Mouse (Mus musculus) kidney, embryonic 15.5 days (tissue): ENCODE measurements around the gene Slc48a1. TPM values are rescaled to one million over a fixed set of nuclear protein-coding genes. Genes with fewer than 3 reads are reported as not detected.
A peak's percentile ranks its signal among the peaks of the same experiment; 100 is the strongest.

Experiments used
- ATAC-seq: fragments of 200-750 bp; cut with Nextera tagmentation; replicated peaks from 2 replicates; pipeline ENCODE4 v1.8.0; 2017; ENCODE audit warnings: moderate TSS enrichment; ENCODE audit not compliant: low FRiP score
- H3K27ac ChIP-seq: fragments of 300-500 bp; sonication (generic); 2 replicates; pipeline ENCODE4 v1.5.1; 2015; ENCODE audit warnings: mild to moderate bottlenecking, inconsistent platforms
- H3K27me3 ChIP-seq: fragments of 300-500 bp; sonication (generic); 2 replicates; pipeline ENCODE4 v1.6.1; 2015; ENCODE audit warnings: inconsistent platforms
- H3K36me3 ChIP-seq: fragments of 300-500 bp; sonication (generic); 2 replicates; pipeline ENCODE4 v1.6.1; 2015; ENCODE audit warnings: inconsistent platforms
- H3K4me1 ChIP-seq: fragments of 300-500 bp; sonication (generic); 2 replicates; pipeline ENCODE4 v1.6.1; 2015; ENCODE audit warnings: inconsistent platforms
- H3K4me2 ChIP-seq: fragments of 300-500 bp; sonication (generic); 2 replicates; pipeline ENCODE4 v1.6.1; 2015; ENCODE audit warnings: moderate library complexity, mild to moderate bottlenecking, inconsistent platforms
- H3K4me3 ChIP-seq: fragments of 300-500 bp; sonication (generic); replicated peaks from 2 replicates; pipeline ENCODE4 v1.5.1; 2015; ENCODE audit warnings: mild to moderate bottlenecking, inconsistent platforms
- H3K9ac ChIP-seq: fragments of 300-500 bp; sonication (generic); 2 replicates; pipeline ENCODE4 v1.6.1; 2015; ENCODE audit warnings: mild to moderate bottlenecking, inconsistent platforms
- H3K9me3 ChIP-seq: fragments of 300-500 bp; sonication (generic); replicated peaks from 2 replicates; pipeline ENCODE4 v1.6.1; 2016; ENCODE audit warnings: inconsistent platforms
- WGBS: fragments of 180-500 bp; shearing (Covaris S2); methylation state at CpG from one replicate; pipeline ENCODE4 v1.1.7; 2015; ENCODE audit warnings: mixed read lengths; 5-methylcytosine and 5-hydroxymethylcytosine counted together
- polyA plus RNA-seq: library from polyadenylated mRNA; unstranded; fragments of >200 nt; fragmentation: Nextera tagmentation; extraction: Ambion mirVana; gene quantifications from 2 replicates; pipeline ENCODE4 v1.2.1, GENCODE M21; 2015

Slc48a1 gene
- 57.5 and 58.8 TPM in 2 replicates for polyA plus RNA-seq

DNA sequence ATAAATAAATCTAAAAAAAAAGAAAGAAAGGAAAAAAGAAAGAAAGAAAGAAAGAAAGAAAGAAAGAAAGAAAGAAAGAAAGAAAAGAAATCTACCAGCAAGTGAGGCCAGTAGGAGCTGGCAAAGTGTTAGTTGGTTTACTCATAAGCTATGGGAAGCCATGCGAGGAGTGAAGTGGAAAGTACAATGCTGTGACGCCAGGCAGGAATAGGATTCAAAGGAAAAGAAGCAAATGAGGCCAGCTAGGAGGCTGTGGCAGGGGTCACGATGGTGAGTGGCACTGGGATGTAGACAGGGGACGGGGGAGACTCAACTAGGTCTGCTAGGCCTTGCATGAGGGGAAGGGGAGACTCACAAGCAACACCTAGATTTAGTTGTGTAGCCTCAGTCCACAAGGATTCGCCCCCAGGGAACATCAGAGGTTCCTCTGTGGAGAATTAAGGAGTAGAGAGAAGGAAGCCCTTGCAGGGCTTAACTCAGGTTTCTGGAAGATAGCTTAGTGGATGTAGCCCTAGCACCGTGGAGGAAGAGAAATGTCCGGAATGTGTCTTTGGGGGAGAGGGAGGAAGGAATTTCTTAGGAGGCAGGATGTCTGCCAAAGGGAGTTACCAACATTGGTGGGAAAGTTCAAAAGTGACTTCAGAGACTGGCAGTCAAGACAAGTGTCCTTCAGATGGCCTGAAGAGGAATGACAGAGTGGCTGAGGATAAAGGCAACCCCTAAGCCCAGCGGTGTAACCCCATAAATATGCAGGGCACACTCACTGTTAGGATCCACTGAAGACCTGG is at the start of gene Slc48a1:
Gene Slc48a1 (plus strand): TSS at position 210 of the 788 bp plus-strand sequence.
- H3K9me3 ChIP-seq, result no peaks in the 10 kb centered on the region
- H3K36me3 ChIP-seq, result no peaks in the 10 kb centered on the region
- no peak within 1 kb of the TSS for H3K9ac ChIP-seq
- H3K27me3 ChIP-seq, result no peaks in the 10 kb centered on the region
- no peak within 1 kb of the TSS for H3K4me2 ChIP-seq
- WGBS, result 53% methylated on average over 8 of the region's 8 CpGs
- peak within 1 kb of the TSS; percentile 85 for H3K27ac ChIP-seq
- no peak for ATAC-seq
- peaks cover 77% of the 10 kb centered on the region for H3K4me1 ChIP-seq
- H3K4me3 ChIP-seq, result no peak within 1 kb of the TSS

DNA sequence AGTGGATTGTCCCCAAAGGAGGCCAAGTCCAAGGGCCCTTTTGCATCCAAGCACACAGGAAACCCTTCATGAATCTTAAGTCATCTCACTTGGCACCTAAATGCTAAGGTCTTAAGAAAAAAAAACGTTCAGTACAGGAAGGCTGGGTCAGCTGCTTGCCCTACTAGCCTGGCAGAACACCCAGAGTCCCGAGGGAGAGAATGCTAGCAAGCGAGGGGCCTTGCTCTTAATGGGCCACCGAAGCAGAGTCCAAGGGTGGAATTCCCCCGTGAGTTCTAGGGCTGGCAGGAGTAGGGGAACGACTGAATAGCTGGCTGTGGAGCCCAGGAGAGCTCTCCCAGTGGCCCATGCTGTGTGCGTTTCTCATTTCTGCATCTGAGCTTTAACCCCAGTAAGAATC is 49.5 kb upstream of the Slc48a1 start:
- Histone ChIP-seq H3K27ac (no peak overlapping the region), H3K36me3 (no peaks in the 10 kb centered on the region), H3K9me3 (no peaks in the 10 kb centered on the region; the same call in none of the 2 replicates), H3K4me3 (no peak overlapping the region), H3K4me1 (peaks cover 7% of the 10 kb centered on the region; the same call in 1 of the 2 replicates), H3K9ac (no peak overlapping the region), H3K27me3 (no peaks in the 10 kb centered on the region), H3K4me2 (no peak overlapping the region)
- 66% methylated on average over 7 of the region's 7 CpGs for WGBS
- ATAC-seq, result no peak

DNA sequence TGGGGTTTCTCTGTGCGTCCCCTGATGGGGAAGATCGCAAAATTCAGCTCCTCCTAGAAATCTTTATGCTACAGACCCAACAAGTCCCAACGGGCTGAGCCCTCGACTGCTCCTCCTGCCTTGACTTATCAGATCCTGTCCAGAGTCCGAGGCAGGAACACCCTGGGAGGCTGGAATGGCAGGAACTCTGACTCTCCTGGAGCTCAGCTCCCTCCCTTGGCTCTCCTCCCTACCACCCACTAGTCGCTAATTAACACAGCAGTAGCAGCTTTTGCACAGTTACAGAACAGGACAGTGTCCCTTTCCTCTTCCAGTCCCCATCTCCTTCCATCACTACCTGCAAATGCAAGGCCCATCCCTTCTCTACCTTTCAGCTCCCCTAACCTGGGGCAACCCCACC is 48.0 kb upstream of the Slc48a1 start:
- H3K9me3 ChIP-seq, result no peaks in the 10 kb centered on the region; the same call in none of the 2 replicates
- H3K9ac ChIP-seq, result no peak overlapping the region
- WGBS, result 56% methylated on average over 6 of the region's 6 CpGs
- no peak overlapping the region for H3K4me3 ChIP-seq
- H3K36me3 ChIP-seq, result no peaks in the 10 kb centered on the region
- H3K4me2 ChIP-seq, result no peak overlapping the region
- H3K27me3 ChIP-seq, result no peaks in the 10 kb centered on the region
- no peak overlapping the region for H3K27ac ChIP-seq
- ATAC-seq, result no peak
- H3K4me1 ChIP-seq, result peaks cover 7% of the 10 kb centered on the region; the same call in 1 of the 2 replicates

DNA sequence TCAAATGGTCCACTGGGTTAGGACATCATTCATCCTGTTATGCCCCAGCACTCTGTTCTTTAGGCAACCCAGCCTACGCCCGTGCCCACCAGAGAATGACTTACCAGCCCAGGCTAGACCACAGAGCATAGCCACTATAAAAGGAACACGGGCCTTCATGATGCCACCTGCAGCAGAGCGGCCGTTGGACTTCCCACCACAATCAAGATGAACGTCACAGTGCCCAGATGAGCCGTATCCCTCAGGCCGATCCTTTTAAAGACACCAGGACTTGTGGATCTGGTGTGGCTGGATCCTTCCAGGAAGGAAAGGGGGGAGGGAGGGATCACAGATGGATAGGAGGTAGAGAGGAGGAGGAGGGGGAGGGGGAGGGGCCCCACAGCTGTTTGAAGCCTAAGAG is 47.2 kb upstream of the Slc48a1 start, which contains the start of gene Endou:
Gene Endou (minus strand): TSS at position 229 of the 400 bp plus-strand sequence.
- Histone ChIP-seq H3K36me3 (no peaks in the 10 kb centered on the region), H3K4me3 (no peak within 1 kb of the TSS), H3K9me3 (no peaks in the 10 kb centered on the region; the same call in none of the 2 replicates), H3K27ac (no peak within 1 kb of the TSS), H3K9ac (no peak within 1 kb of the TSS), H3K4me1 (peaks cover 7% of the 10 kb centered on the region; the same call in 1 of the 2 replicates), H3K4me2 (no peak within 1 kb of the TSS), H3K27me3 (no peaks in the 10 kb centered on the region)
- no peak for ATAC-seq
- 87% methylated on average over 8 of the region's 8 CpGs for WGBS

DNA sequence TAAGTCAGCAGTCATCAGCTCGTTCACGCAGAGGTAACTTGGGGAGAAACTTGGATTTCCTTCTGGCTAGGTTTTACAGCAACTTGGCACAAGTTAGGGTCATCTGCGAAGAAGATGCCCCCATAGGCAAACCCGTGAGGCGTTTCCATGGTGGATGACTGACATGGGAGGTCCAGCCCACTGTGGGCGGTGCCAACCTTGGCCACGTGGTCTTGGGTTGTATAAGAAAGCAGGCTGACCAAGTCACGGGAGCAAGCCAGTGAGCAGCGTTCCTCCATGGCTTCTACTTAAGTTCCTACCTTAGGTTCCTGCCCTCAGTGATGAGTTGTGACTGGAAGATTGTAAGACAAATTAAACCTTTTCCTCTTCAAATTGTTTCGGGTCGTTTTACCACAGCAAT is 46.3 kb upstream of the Slc48a1 start:
- H3K4me2 ChIP-seq, result no peak overlapping the region
- no peak for ATAC-seq
- H3K4me3 ChIP-seq, result no peak overlapping the region
- no peaks in the 10 kb centered on the region for H3K36me3 ChIP-seq
- H3K9ac ChIP-seq, result no peak overlapping the region
- no peaks in the 10 kb centered on the region for H3K27me3 ChIP-seq
- H3K4me1 ChIP-seq, result peaks cover 7% of the 10 kb centered on the region; the same call in 1 of the 2 replicates
- no peaks in the 10 kb centered on the region; the same call in none of the 2 replicates for H3K9me3 ChIP-seq
- no peak overlapping the region for H3K27ac ChIP-seq
- 90% methylated on average over 11 of the region's 11 CpGs for WGBS

DNA sequence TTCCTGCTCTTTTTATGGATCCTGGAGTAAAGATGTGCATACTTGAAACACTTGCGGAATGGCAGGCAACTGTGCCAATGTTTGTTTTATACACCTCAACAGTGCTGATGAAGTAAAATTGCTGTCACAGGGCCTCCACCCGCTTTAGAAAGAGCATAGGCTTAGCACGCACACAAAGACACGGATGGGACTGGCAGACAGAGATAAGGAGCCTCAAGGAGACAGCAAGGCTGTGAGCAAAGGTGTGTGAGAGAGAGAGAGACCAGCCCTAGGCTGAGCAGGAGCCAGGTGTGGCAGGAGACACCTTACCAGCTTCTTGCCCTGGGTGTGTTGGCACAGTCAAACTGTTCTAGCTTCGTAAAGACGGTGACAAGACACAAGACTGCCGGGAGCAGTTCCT is 39.4 kb upstream of the Slc48a1 start:
- Histone ChIP-seq H3K36me3 (no peaks in the 10 kb centered on the region), H3K27ac (no peak overlapping the region), H3K4me2 (no peak overlapping the region), H3K27me3 (no peaks in the 10 kb centered on the region), H3K9me3 (no peaks in the 10 kb centered on the region), H3K4me3 (no peak overlapping the region), H3K4me1 (no peaks in the 10 kb centered on the region), H3K9ac (no peak overlapping the region)
- ATAC-seq, result no peak
- 85% methylated on average over 7 of the region's 7 CpGs for WGBS

DNA sequence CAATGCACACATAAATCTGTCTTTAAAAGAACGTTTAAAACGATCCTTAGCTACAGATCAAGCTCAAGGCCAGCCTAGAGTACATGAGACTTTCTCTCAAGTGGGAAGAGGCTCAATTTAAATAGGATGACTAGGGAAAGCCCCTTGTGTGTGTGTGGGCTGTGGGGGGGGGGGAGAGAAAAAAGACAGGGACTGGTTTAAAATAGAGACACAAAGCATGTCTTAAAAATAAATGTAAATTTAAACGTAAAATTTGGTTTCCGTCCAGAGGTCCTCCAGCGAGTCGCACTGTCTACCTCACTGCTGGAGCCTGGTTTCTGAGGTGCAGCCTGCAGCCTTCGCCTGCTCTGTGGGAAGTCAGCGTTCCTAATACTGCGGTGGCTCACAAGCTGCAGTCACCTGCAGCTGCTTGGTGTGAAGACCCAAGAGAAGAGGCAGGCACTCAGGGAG is 38.0 kb upstream of the Slc48a1 start:
- no peaks in the 10 kb centered on the region for H3K27me3 ChIP-seq
- H3K4me1 ChIP-seq, result peaks cover 2% of the 10 kb centered on the region; the same call in 1 of the 2 replicates
- H3K4me3 ChIP-seq, result no peak overlapping the region
- H3K9me3 ChIP-seq, result no peaks in the 10 kb centered on the region
- no peak overlapping the region for H3K27ac ChIP-seq
- 83% methylated on average over 9 of the region's 9 CpGs for WGBS
- H3K36me3 ChIP-seq, result peaks cover 6% of the 10 kb centered on the region
- no peak overlapping the region for H3K9ac ChIP-seq
- no peak overlapping the region for H3K4me2 ChIP-seq
- ATAC-seq, result no peak

DNA sequence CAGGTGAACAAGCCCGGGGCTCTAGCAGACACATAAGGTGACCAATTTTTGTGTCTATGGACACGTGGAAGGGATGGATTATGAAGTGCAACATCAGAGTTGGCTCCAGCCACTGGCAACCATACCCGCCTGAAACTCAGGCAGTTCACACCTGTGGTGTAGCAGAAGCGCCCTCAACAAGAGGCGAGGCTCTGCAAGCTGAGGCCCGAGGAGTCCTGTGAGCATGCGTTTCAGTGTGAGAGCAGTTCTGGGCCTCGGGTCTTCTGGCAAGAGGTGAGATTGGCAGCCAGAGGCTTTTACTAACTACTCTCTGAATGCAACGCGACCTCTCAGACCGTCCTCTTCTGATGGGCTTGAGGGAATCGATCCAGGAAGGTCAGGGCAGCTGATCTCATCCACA is 36.7 kb upstream of the Slc48a1 start:
- Histone ChIP-seq H3K27ac (no peak overlapping the region), H3K9ac (no peak overlapping the region), H3K4me1 (peaks cover 6% of the 10 kb centered on the region; the same call in 1 of the 2 replicates), H3K36me3 (peaks cover 20% of the 10 kb centered on the region), H3K4me3 (no peak overlapping the region), H3K9me3 (no peaks in the 10 kb centered on the region), H3K27me3 (no peaks in the 10 kb centered on the region), H3K4me2 (no peak overlapping the region)
- no peak for ATAC-seq
- 74% methylated on average over 12 of the region's 12 CpGs for WGBS

DNA sequence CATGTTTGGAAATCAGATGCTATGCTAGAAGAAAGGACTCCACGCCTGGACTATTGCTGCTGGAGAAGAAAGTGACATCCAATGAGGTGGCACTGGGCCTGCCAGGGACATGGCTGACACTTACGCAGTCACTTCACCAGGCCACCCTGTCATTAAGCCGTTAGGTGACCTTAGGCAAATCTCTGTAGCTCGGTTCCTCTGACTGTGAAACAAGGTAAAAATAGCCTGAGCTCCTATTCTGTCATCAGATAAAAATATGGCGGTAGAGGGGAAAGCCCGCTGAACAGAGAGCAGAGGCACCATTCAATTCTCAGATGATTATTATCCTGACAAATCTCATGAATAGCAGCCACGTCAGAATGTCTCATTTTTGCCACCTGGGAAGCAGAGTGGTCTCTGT is 36.2 kb upstream of the Slc48a1 start:
- H3K9ac ChIP-seq, result no peak overlapping the region
- H3K9me3 ChIP-seq, result no peaks in the 10 kb centered on the region
- ATAC-seq, result no peak
- H3K4me1 ChIP-seq, result peaks cover 6% of the 10 kb centered on the region; the same call in 1 of the 2 replicates
- peaks cover 24% of the 10 kb centered on the region for H3K36me3 ChIP-seq
- 47% methylated on average over 7 of the region's 7 CpGs for WGBS
- no peak overlapping the region for H3K4me2 ChIP-seq
- no peaks in the 10 kb centered on the region for H3K27me3 ChIP-seq
- H3K4me3 ChIP-seq, result no peak overlapping the region
- no peak overlapping the region for H3K27ac ChIP-seq

DNA sequence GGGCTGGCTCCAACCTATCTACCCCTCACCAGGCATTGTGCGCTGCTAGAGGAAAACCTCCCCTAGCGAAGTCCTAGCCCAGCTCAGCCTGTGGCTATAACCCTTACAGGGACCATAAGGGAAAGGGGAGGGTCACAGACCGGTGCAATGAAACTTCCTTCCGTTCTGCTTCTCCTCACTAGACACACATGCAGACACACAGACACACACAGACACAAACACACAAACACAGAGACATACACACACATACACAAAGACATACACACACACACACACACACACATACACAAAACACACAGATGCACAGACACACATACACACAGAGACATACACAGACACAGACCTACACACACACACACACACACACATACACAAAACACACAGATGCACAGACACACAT is 35.7 kb upstream of the Slc48a1 start:
- H3K4me3 ChIP-seq, result no peak overlapping the region
- whole genome bisulfite sequencing, result 43% methylated on average over 4 of the region's 4 CpGs
- no peaks in the 10 kb centered on the region for H3K27me3 ChIP-seq
- no peak for ATAC-seq
- no peak overlapping the region for H3K4me2 ChIP-seq
- H3K4me1 ChIP-seq, result peaks cover 6% of the 10 kb centered on the region; the same call in 1 of the 2 replicates
- peaks cover 29% of the 10 kb centered on the region for H3K36me3 ChIP-seq
- H3K9ac ChIP-seq, result no peak overlapping the region
- H3K27ac ChIP-seq, result no peak overlapping the region
- no peaks in the 10 kb centered on the region for H3K9me3 ChIP-seq

DNA sequence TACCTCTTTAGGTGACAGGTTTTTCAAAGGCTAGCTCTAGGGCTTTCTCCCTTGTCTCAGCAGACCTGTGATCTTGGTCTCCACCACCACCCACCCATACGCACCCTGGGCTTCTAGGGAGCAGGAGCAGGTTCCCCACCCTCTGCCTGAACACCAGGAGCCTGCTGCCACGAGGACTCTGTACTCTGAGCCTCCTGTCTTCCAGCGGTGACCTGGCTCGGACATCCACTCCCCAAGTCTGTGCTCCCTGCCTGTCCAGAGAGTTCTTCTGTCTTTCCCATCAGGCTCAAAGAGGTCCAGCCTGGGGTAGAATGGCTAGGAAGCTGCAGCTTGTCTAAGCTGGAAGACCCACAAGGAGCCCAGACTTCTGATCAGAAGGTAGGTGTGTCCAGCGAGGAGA is 35.1 kb upstream of the Slc48a1 start:
- WGBS, result 82% methylated on average over 5 of the region's 5 CpGs
- H3K27ac ChIP-seq, result no peak overlapping the region
- H3K27me3 ChIP-seq, result no peaks in the 10 kb centered on the region
- no peak for ATAC-seq
- H3K9me3 ChIP-seq, result no peaks in the 10 kb centered on the region
- no peak overlapping the region for H3K4me3 ChIP-seq
- no peak overlapping the region for H3K9ac ChIP-seq
- H3K4me2 ChIP-seq, result no peak overlapping the region
- H3K36me3 ChIP-seq, result peaks cover 35% of the 10 kb centered on the region
- peaks cover 6% of the 10 kb centered on the region; the same call in 1 of the 2 replicates for H3K4me1 ChIP-seq

DNA sequence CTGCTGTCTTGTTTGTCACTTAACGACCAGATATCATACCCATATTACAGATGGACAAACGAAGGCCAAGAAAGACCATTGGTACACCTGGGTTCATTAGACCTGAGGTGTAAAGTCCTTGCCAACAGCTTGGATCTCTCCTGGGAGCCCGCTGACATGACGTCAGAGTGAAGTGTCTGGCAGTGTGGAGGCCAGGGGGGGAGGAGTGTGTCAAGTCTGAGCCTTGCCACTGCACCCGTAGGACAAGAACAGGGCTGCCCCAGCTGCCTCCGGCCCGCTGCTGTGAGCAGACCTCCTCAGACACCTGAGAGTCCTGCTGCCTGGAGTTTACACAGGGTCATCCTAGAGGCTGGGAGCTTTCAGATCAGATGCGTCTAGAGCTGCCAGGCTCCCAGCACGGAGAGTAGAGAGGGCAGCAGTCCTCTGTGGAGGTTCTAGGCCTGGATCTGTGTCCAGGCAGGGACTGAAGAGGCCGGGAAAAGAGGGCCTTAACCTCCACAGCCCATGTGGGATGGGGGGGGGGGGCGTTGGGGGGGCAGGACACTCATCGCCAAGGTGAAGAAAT is 34.3 kb upstream of the Slc48a1 start:
- Histone ChIP-seq H3K4me2 (no peak overlapping the region), H3K9ac (no peak overlapping the region), H3K4me3 (no peak overlapping the region), H3K36me3 (peaks cover 43% of the 10 kb centered on the region), H3K9me3 (no peaks in the 10 kb centered on the region), H3K4me1 (peaks cover 6% of the 10 kb centered on the region; the same call in 1 of the 2 replicates), H3K27me3 (no peaks in the 10 kb centered on the region), H3K27ac (no peak overlapping the region)
- WGBS, result 57% methylated on average over 12 of the region's 12 CpGs
- peak; percentile 18; the same call in 1 of the 2 replicates for ATAC-seq
